Mouse (Mus musculus) left cerebral cortex, adult 11 months (tissue): ENCODE measurements at regions not wholly inside any gene's neighbourhood (a gene's known extent, or its start where the extent isn't known, plus 50 kb on each side); places are given as distances from the start of the nearest gene placed in this dataset.

ENCODE experiments used
- DNase-seq: peaks from one replicate; pipeline ENCODE4 v3.0.0; 2022; ENCODE audit warnings: low spot score

GRCm38 (mm10) chr4:45746451-45746850 is 52.4 kb upstream of the Aldh1b1 start:
- no peak for DNase-seq

GRCm38 (mm10) chr4:45745746-45746145 is 53.1 kb upstream of the Aldh1b1 start:
- DNase-seq: no peak

- DNase-seq: no peak
These were observed 53.9 kb upstream of the Aldh1b1 start for GRCm38 (mm10) chr4:45744849-45745407.

- DNase-seq: no peak
These were observed 58.0 kb upstream of the Aldh1b1 start for GRCm38 (mm10) chr4:45740779-45741365.

GRCm38 (mm10) chr4:45740319-45740718 is 58.5 kb upstream of the Aldh1b1 start:
- no peak for DNase-seq

GRCm38 (mm10) chr4:45739696-45740095 is 59.1 kb upstream of the Aldh1b1 start:
- DNase-seq: no peak

- no peak for DNase-seq
These were observed 59.7 kb upstream of the Aldh1b1 start for GRCm38 (mm10) chr4:45739168-45739567.

GRCm38 (mm10) chr4:45738746-45739145 is 60.1 kb upstream of the Aldh1b1 start:
- DNase-seq: no peak

GRCm38 (mm10) chr4:45736215-45736815 is 62.5 kb upstream of the Aldh1b1 start:
- no peak for DNase-seq

- no peak for DNase-seq
These were observed 64.8 kb upstream of the Aldh1b1 start for GRCm38 (mm10) chr4:45734011-45734410.

GRCm38 (mm10) chr4:45730862-45731831 is 67.7 kb upstream of the Aldh1b1 start:
- DNase-seq: no peak

- no peak for DNase-seq
These were observed 69.0 kb upstream of the Aldh1b1 start for GRCm38 (mm10) chr4:45729801-45730200.

GRCm38 (mm10) chr4:45728825-45729224 is 70.0 kb upstream of the Aldh1b1 start:
- DNase-seq: no peak

GRCm38 (mm10) chr4:45727915-45728314 is 70.9 kb upstream of the Aldh1b1 start:
- no peak for DNase-seq

GRCm38 (mm10) chr4:45727474-45727873 is 71.3 kb upstream of the Aldh1b1 start:
- DNase-seq: no peak

GRCm38 (mm10) chr4:45726783-45727182 is 72.0 kb upstream of the Aldh1b1 start:
- no peak for DNase-seq

- DNase-seq: no peak
These were observed 73.5 kb upstream of the Aldh1b1 start for GRCm38 (mm10) chr4:45725055-45725910.

GRCm38 (mm10) chr4:45720352-45720751 is 78.5 kb upstream of the Aldh1b1 start:
- DNase-seq: no peak

- DNase-seq: no peak
These were observed 79.3 kb upstream of the Aldh1b1 start for GRCm38 (mm10) chr4:45719564-45719963.

- DNase-seq: no peak
These were observed 82.9 kb upstream of the Aldh1b1 start for GRCm38 (mm10) chr4:45715878-45716277.

- no peak for DNase-seq
These were observed 84.8 kb upstream of the Aldh1b1 start for GRCm38 (mm10) chr4:45713837-45714508.
